Comparison of ENCODE assay signal across 7 mouse cellular contexts in the genomic region with DNA sequence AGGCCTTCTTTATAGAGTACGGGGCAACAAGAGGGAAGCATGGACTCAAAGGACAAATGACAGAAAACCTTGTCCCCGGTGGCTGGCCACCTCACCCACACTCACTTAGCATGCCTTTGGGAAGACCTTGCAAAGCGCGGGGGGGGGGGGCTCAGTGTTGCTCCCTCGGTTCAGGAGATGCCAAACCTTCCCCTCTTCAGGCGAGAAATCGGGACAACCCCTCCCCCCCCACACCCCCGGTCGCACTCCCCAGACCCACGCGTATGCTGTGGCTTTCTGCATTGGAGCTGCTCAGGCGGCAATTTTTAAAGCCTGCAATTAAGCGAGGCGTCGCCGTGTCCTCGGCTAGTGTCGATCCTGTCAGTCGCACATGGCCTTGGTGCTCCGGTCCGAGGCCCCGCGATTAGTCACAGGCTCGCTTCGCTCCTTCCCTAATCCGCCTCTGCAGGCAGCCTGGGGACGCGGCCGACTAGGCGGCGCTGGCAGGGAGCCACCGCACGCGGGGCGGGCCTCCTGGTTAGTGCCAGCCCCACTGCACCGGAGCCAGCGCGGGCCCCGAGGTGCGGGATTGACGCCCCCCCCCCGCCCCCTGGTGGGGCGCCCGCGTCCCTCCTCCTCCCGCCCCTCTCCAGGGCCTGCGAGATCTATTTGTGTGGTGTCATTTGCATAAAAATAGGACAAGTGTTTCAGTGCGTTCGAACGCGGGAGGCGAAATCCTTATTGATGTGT.
A peak's percentile ranks its signal among the peaks of the same experiment; 100 is the strongest.
DNase-seq lines count a peak whose midpoint lies in the region; ATAC-seq and TF ChIP-seq lines count a peak whose summit lies in the region.

No protein-coding gene starts in this region.

- H3K4me3 ChIP-seq in ES-Bruce4 (ENCODE audit: low read depth, low read length): peak overlapping the region; percentile 41
- H3K4me3 ChIP-seq in forebrain, embryonic 12.5 days (replicated peaks): peak overlapping the region; percentile 21
- H3K4me3 ChIP-seq in hindbrain, embryonic 11.5 days (ENCODE audit: low read depth, low read length): no peak overlapping the region
- H3K4me3 ChIP-seq in limb, embryonic 10.5 days: peak overlapping the region; percentile 66
- peak overlapping the region; percentile 66 for H3K4me3 ChIP-seq in midbrain, embryonic 10.5 days

- H3K36me3 ChIP-seq in ES-Bruce4 (ENCODE audit: control insufficient read depth, insufficient read depth, low read length, poor library complexity, severe bottlenecking): no peaks in the 10 kb centered on the region
- H3K36me3 ChIP-seq in forebrain, embryonic 12.5 days (replicated peaks): no peaks in the 10 kb centered on the region
- H3K36me3 ChIP-seq in hindbrain, embryonic 11.5 days (ENCODE audit: control insufficient read depth, insufficient read depth, low read length): no peaks in the 10 kb centered on the region
- no peaks in the 10 kb centered on the region for H3K36me3 ChIP-seq in limb, embryonic 10.5 days
- no peaks in the 10 kb centered on the region for H3K36me3 ChIP-seq in midbrain, embryonic 10.5 days

- peak overlapping the region; percentile 83 for H3K4me2 ChIP-seq in forebrain, embryonic 12.5 days
- peak overlapping the region; percentile 92 for H3K4me2 ChIP-seq in hindbrain, embryonic 11.5 days (replicated peaks; ENCODE audit: low read depth, low read length)

- under 1% methylated on average over 45 of the region's 52 CpGs for WGBS in forebrain, embryonic 12.5 days
- 4% methylated on average over 49 of the region's 52 CpGs for WGBS in hindbrain, embryonic 11.5 days
- 1% methylated on average over 51 of the region's 52 CpGs for WGBS in limb, embryonic 10.5 days
- 3% methylated on average over 51 of the region's 52 CpGs for WGBS in midbrain, embryonic 10.5 days

- no peaks in the 10 kb centered on the region for H3K4me1 ChIP-seq in ES-Bruce4 (ENCODE audit: control insufficient read depth, insufficient read depth, low read length)
- H3K4me1 ChIP-seq in forebrain, embryonic 12.5 days: peaks cover 49% of the 10 kb centered on the region
- no peaks in the 10 kb centered on the region; the same call in 1 of the 2 replicates for H3K4me1 ChIP-seq in hindbrain, embryonic 11.5 days (replicated peaks; ENCODE audit: control insufficient read depth, insufficient read depth, low read length)
- H3K4me1 ChIP-seq in limb, embryonic 10.5 days: peaks cover 72% of the 10 kb centered on the region
- peaks cover 77% of the 10 kb centered on the region for H3K4me1 ChIP-seq in midbrain, embryonic 10.5 days

- no peak overlapping the region for H3K9ac ChIP-seq in ES-Bruce4 (ENCODE audit: low read depth, poor library complexity, severe bottlenecking)
- no peak overlapping the region; the same call in 1 of the 2 replicates for H3K9ac ChIP-seq in forebrain, embryonic 12.5 days
- H3K9ac ChIP-seq in hindbrain, embryonic 11.5 days (ENCODE audit: low read depth, low read length): no peak overlapping the region; the same call in 1 of the 2 replicates

- no peak for TF ChIP-seq CTCF in ES-Bruce4 (IDR thresholded peaks at IDR 0.05; ENCODE audit: low read depth, low read length)

- peak; percentile 61 to 63 for DNase-seq in adrenal gland, adult 18-20 months (ENCODE audit: low spot score in 2 of 2)
- DNase-seq in hindbrain, embryonic 11.5 days (ENCODE audit: low spot score): peak; percentile 63
- peak; percentile 59 for DNase-seq in limb, embryonic 10.5 days (ENCODE audit: low spot score)
- peak; percentile 71 for DNase-seq in midbrain, embryonic 10.5 days (ENCODE audit: low spot score)
- DNase-seq in spleen, adult 12 weeks (ENCODE audit: low spot score): peak; percentile 41

- H3K27ac ChIP-seq in ES-Bruce4 (ENCODE audit: insufficient read depth, low read length): no peak overlapping the region
- H3K27ac ChIP-seq in forebrain, embryonic 12.5 days: peak overlapping the region; percentile 97
- peak overlapping the region; percentile 94 for H3K27ac ChIP-seq in hindbrain, embryonic 11.5 days (ENCODE audit: low read depth, low read length)
- H3K27ac ChIP-seq in limb, embryonic 10.5 days: peak overlapping the region; percentile 87
- H3K27ac ChIP-seq in midbrain, embryonic 10.5 days (replicated peaks): peak overlapping the region; percentile 91

- H3K27me3 ChIP-seq in ES-Bruce4 (ENCODE audit: control insufficient read depth, insufficient read depth, low read length, poor library complexity, severe bottlenecking): peaks cover 31% of the 10 kb centered on the region
- peaks cover 93% of the 10 kb centered on the region for H3K27me3 ChIP-seq in forebrain, embryonic 12.5 days
- peaks cover 69% of the 10 kb centered on the region for H3K27me3 ChIP-seq in hindbrain, embryonic 11.5 days (ENCODE audit: control insufficient read depth, insufficient read depth, low read length)
- peaks cover 100% of the 10 kb centered on the region for H3K27me3 ChIP-seq in limb, embryonic 10.5 days (ENCODE audit: low read depth, poor library complexity, severe bottlenecking)
- peaks cover 100% of the 10 kb centered on the region for H3K27me3 ChIP-seq in midbrain, embryonic 10.5 days (ENCODE audit: low read depth, poor library complexity, severe bottlenecking)

- ATAC-seq in forebrain, embryonic 12.5 days (ENCODE audit: low FRiP score): peak; percentile 22; the same call in 1 of the 2 replicates
- peak; percentile 42 for ATAC-seq in hindbrain, embryonic 11.5 days (ENCODE audit: low FRiP score)

- TF ChIP-seq POLR2A in ES-Bruce4 (IDR thresholded peaks at IDR 0.05; ENCODE audit: insufficient read depth, low read length): no peak

- no peaks in the 10 kb centered on the region for H3K9me3 ChIP-seq in ES-Bruce4 (replicated peaks; ENCODE audit: control insufficient read depth, insufficient read depth, low read length, poor library complexity, severe bottlenecking)
- no peaks in the 10 kb centered on the region for H3K9me3 ChIP-seq in forebrain, embryonic 12.5 days
- H3K9me3 ChIP-seq in hindbrain, embryonic 11.5 days (ENCODE audit: control insufficient read depth, low read length): no peaks in the 10 kb centered on the region
- no peaks in the 10 kb centered on the region for H3K9me3 ChIP-seq in limb, embryonic 10.5 days (replicated peaks)
- H3K9me3 ChIP-seq in midbrain, embryonic 10.5 days (replicated peaks): no peaks in the 10 kb centered on the region; the same call in 1 of the 2 replicates

- TF ChIP-seq EP300 in ES-Bruce4 (IDR thresholded peaks at IDR 0.05; ENCODE audit: insufficient read depth, low read depth, low read length): no peak
